Mouse (Mus musculus) heart, adult 9 months (tissue): ENCODE measurements around the gene Sirt2.

Source experiments
- DNase-seq, 2 experiments: peaks; one replicate each; pipeline ENCODE4 v3.0.0; 2022; ENCODE audit warnings: low spot score in 2 of 2

Gene Sirt2

DNA sequence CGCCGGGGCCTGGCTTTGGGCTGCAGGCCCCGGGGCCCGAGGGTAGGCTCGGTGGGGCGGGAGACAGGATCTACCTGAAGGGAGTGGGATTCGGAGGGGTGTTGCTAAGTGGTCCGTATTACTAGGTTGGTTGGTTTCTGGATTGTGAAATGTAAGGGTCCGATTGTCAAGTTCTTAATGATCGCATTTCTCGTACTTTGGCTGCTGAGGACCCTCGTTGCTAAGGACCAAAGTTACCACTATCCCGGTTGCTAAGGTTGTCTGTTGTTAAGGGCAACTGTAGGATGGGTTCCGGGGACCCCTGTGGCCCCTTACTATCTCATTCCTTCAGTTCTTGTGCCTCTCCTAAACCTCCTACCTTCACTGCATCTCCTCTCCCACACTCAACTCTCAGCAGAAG is 375 bp downstream of the Sirt2 start:
- no peak for DNase-seq

DNA sequence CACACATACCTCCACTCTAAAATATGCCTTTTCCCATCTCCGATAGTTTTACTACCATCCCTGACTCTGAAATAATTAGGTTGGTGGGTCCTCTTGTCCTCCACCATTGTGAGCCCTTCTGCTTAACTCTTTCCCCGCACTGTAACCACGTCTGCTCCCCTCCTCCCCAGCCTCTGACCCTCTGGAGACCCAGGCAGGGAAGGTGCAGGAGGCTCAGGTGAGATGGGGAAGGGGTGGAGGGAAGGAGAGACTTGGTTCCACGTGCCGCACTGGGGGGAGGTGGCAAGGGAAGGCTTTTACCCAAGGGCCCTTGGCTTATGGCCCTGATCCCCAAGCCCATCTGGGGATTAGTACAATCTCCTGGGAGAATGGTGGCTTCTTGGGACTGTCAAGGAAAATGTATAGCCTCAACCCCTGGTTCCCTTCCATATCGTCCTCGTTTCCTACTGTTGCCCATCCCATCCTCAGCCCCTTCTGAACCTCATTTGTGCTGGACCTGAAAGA is 979 bp downstream of the Sirt2 start, which contains the start of gene Nfkbib:
Gene Nfkbib, minus strand, starts transcription at position 51 of the 504 bp plus-strand sequence.
- peak in 1 of 2 experiments; percentile 21 for DNase-seq

DNA sequence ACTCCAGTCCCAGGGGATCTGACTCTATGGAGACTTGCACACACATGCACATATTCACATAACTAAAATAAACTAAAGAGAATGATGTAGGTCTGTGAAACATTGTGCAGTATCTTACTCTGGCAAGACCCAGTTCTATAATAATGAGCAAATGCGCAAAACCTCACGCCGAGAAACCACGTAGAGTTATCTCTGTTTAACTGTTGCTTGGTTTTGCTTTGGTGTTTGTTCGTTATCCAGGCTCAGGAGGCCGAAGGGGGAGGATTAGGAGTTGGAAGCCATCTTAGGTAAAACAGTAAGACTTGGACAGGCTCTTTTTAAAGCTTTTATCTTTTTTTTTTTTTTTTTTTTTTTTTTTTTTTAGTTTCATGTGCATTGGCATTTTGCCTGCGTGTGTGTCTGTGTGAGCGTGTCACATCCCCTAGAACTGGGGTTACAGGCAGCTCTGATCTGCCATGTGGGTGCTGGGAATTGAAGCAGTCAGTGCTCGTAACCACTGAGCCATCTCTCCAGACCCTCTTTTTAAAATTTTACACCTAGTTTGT is 3.0 kb downstream of the Sirt2 start:
- DNase-seq: no peak

DNA sequence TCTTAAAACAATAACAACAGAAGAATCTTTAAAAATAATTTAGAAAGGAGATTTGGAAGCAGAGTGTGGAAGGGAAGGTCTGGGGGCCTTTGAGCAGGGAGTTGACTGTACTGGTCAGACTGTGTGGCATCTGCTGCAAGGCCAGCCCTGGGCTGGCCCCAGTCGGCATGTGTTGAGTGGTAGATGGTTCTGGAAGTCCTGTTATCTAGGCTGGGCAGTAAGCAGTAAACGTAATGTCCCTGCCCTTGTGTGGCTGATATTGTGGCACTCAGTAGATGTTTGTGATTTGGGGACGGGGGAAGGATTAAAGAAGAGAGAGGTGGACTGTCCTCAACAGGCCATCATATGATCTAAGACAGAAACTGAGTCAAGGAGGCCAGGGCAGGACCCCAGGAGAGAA is 3.8 kb downstream of the Sirt2 start:
- DNase-seq: no peak

DNA sequence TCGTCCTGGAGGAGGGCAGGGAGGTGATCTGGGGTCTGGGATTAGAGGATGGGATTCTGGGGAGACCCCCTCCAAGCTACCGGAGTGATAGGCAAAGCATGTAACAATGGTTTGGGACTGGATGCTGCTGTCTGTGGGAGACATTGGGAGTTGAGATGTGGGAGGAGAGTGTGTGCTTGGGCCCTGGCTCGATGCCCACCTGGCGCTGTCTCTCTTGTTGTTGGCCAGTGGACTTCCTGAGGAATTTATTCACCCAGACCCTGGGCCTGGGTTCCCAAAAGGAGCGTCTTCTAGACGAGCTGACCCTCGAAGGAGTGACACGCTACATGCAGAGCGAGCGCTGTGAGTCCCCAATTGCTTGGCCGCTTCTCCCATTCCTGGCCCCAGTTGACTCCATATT is 5.3 kb downstream of the Sirt2 start:
- no peak for DNase-seq

DNA sequence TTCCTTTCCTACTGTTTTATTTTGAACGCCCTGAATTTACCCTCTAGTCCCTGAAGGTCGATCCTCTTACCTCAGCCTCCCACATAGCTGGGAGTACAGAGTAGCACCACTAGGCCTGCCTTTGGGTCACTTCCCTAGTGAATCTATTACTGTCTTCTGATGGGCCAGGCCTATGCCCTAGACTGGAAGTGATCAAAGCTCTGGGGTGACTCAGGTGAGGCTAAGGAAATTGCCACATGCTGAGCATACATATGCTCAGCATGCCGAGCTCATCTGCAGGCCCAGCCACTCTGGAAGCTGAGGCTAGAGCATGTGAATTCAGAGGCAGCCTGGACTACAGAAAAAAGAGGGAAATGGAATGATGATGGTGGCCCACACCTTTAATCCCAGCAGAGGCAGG is 6.6 kb downstream of the Sirt2 start:
- no peak for DNase-seq

DNA sequence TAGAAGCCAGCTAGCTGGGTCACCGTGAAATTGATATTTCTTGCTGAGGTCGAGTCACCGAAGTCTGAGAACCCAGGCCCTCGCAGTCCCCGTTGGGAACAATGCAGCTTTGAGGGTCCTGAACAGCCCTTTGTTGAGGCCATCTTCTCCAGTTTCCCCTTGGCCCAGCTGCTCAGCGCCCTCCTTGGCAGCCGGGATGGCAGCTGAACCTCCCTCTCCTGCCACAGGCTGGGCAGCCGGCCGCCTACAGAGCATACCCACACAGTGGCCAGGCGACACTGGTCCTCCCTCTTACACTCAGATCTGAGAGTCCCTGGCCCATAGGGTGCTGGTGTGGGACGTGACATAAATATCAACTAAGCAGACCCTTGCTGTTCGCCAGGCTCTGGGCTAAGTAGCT is 7.6 kb downstream of the Sirt2 start:
- DNase-seq: no peak

DNA sequence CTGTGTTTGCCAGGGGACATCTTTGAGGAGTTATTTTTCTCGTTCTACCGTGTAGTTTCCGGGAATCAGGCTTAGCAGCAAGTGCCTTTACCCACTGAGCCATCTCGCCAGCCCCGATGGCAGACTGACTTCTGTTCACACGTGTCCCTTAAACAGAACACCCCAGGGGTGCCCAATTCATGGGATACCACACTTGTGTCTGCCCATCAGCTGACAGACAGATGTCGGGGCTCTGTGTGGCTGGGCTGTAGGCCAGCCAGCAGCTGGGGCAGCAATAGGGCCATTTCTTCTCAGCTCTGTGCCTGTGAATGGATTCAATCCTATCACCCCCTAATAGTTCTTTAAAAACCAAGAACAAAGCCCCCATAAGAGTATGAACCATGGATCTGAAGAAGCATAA is 8.6 kb downstream of the Sirt2 start:
- DNase-seq: no peak

DNA sequence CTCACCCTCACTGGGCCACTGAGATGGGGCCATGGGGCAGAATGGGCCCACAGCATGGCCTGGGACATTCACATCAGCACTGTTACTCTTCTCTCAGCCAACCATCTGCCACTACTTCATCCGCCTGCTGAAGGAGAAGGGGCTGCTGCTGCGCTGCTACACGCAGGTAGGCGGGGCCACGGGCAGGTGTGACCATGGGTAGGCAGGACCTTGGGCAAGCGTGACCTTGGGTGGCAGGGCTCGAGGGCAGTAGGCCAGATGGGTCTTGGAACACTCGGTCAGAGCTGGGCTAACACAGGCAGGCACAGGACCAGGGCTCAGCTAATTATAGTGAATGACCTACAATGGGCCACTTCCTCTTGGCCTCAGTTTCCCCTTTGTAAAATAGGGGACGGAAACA is 12.3 kb downstream of the Sirt2 start:
- DNase-seq: no peak

DNA sequence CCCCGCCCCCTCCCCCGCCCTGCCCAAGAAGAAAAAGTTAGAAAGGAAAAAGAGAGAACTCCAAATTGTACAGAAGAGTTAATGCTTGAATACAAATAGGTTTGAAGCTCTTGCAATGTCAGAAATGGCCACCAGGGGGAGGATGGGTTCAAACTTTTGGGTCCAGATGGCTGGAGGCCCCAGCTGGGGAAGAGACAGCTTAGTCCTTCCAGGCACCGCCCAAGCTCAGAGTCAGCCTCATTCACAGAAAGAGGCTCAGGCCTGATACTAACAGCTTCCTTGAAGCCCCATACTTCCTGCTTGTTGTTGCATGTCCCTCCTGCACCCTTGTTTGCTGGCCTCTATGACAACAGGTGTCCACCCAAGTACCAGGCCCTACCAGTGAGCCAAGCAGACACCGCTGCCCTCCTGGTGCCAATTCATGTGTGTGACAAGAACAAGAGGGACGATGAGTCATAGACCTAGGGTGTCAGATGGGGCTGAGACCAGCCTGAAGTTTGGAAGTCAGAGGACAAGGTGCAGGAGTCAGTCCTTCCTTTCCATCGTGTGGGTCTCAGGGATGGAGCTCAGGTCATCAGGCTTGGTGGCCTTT is 13.6 kb downstream of the Sirt2 start:
- peak; percentile 72 to 90 for DNase-seq

DNA sequence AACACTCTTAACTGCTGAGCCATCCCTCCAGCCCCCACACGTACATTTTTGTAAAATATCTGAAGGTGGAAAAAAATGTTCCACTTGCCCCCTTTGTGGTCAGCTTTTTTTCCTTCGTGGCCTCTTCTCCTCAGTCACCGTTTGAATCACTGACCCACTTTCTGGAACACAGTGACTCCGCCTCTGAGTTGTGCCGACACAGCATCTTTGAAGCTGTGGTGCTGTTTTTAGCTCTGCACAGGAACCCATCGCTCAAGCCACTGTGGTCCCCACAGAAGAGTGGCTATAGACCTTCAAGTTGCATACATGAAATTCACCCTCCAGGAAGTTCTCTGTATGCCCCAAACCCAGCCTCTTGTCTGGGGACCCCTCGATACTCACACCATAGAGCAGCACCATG is 14.3 kb downstream of the Sirt2 start:
- DNase-seq: no peak

DNA sequence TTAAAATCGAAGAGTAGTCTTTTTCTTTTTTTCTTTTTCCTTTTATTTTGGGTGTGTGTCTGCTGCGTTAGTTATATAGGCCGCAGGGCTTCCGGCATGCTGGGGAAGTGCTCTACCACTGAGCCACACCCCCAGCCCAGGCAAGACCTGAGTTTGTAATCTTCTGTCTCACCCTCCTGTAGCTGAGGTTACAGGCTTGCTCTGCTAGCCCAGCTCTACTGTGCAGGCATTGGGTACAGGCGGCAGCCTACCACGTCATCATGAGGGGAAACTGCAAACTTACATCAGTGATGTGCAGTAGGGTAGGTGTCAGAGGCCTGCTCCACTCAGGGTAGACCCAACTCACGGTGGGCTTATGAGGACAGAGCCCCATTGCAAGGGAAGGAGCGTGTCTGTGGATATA is 14.7 kb downstream of the Sirt2 start:
- DNase-seq: no peak

DNA sequence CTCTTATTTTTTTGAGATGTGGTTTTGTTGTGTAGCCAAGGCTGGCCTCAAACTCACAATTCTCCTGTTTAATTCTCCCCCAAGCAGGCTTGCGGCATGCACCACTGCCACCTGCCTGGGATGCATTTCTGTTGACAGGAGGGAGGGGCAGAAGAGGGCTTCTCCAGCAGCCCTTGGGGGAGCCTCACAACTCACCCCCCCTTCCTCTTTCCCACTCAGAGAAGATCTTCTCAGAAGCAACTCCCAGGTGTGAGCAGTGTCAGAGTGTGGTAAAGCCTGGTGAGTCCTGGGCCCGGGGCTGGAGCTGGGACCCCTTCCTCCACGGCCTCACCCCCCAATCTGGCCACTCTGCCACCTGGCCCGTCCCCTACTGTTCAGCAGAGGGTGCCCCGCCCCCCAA is 18.6 kb downstream of the Sirt2 start:
- DNase-seq: no peak

DNA sequence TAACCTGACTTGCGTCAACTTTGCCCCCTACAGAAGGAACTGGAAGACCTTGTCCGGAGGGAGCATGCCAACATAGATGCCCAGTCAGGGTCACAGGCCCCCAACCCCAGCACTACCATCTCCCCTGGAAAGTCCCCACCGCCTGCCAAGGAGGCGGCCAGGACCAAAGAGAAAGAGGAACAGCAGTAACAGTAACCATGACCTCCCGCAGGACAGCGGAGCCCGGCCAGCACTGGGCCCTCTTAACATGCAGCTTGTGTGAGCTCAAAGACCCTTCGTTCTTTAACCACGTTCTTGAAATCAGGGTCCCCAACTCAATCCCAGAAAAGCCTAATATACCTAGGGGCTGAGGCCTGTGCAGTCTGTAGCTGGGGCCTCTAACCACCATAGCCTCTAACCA is 21.3 kb downstream of the Sirt2 start:
- DNase-seq: no peak

DNA sequence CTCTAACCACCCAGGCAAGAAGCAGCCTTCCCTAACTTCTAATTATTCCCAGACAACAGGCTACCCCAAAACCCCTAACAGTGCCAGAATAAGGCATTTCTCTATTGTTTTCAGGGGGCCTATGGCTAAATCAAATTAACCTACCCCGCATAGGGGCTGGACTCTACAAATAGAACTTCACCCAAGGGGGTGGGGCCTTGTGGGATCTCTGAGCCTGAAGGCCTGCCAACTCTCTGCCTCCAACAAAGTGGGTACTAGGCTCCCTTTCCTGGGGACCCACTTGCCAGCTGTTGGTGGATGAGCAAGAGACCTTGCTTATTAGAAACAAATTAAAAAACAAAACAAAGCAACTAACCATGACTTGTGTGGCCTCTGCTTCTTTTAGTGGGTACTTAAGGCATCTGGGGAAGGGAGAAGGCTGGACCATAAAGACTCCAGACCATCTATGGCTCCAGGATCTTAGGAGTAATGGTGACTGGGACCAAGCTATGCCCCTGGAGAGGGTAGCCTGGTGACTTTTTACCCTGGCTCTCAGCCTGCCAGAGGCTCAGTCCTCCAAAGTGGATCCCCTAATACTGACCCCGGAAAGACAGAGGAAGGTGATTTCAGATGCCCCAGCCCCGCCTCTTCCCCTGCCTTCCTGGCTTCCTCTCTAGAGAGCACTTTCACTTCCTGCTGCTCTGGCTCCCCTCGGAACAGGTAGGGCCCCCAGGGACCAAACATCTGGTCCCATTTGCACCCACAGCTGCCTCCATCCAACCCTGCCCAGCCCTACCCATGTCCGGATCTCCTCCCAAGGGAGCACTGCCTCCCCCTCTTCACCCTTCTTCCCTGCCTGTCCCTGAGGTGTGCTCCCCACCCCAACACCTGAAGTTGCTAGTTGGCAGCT is 22.0 kb downstream of the Sirt2 start, which contains the start of gene Rinl:
Gene Rinl, plus strand, starts transcription at position 663 of the 889 bp plus-strand sequence.
- DNase-seq: peak in 1 of 2 experiments; percentile 31

DNA sequence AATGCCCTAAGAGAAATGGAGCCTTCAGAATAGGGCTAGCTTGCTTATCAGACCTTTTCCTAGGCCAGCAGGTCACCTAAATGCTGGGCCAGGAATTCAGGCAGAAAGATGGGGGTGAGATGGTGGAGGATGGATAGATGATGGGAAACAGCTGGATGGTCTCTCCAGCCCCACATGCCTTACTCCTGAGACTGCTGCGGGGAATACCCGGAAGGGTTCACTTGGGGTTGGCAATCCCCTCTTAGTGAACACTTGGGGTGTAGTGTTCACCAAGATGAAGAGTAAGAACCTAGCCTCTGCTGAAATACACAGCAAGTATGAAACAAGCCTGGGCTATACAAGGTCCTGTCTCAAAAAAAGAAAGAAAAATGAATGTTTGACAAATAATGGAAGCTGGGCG is 22.7 kb downstream of the Sirt2 start:
- DNase-seq: no peak

DNA sequence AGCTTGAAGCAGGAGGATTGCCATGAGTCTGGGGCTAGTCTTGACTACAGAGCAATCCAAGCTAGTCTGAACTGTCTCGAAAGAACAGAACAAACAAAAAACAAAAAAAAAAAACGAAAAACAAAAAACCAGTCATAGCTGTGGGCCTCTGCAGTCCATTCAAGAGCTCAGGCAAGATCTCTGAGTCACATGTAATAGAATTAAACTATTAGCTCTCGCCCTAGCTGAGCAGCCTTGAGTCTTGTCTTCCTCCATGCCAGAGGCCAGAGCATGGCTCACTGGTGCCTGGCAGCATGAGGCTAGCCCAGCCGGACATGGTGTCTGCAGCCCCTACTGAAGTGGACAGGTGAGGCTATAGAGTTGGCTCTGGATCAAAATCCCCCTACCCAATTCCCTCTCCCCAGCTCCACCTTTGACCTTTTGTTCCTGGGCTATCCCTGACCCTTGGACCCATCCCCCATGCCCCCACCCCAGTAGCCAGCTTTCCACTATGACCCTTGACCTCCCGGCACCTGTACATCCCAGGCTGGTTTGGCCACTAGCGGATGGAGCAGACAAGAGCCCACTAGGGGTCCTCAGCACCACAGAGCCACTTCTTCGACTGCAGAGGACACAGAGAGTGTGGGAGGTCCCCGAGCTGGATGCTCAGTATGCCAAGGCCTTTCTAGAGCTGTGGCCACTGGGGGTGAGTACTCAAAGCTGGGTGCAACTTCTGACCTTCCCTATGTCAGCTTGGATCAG is 23.7 kb downstream of the Sirt2 start:
- DNase-seq: no peak

DNA sequence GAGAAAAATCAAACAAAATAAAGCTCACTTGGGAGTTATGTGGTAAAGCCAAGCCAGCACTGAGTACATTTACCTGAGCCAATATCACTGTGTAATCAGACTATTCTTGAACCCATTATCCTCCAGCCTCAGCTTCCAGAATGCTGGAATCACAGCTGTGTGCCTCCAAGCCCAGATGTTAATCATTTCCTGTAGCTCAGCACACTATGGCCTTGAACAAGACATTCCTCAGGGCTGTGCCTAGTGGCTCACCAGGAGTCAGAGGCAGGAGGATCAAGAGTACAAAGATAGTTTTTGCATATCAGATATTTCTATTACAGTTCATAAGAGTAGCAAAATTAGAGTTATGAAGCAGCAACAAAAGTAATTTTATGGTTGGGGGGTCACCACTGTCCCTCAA is 25.2 kb downstream of the Sirt2 start:
- DNase-seq: no peak

DNA sequence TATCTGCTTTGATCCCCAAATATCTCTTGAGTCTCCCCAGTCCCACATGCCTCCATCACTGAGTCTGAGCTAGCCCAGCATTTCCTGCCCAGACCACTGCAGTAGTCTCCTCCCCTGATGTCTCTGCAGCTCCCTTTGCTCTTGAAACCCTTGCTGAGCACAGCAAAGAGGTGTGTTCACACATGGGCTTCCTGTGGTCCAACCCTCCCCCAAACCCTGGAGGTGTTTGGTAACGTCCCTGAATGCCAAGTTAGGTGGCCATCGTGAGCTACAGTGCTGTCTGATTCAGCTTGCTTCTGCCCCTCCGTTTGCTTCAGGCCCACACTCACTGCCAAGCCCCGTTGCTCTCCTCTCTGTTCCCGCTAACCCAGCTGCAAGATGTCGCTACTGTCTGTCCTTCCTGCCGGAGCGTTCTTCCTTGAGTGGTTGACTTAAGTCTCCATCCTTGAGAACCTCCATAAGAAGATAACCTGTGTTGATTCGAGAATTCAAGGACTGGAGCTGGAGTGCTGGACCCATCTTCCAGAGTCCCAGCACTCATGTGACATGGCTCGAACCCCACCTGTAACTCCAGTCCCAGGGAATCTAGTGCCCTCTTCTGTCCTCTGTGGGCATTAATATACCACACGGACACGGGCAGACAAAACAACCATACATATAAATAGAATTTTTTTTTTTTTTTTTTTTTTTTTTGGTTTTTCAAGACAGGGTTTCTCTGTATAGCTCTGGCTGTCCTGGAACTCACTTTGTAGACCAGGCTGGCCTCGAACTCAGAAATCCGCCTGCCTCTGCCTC is 26.1 kb downstream of the Sirt2 start:
- DNase-seq: no peak

DNA sequence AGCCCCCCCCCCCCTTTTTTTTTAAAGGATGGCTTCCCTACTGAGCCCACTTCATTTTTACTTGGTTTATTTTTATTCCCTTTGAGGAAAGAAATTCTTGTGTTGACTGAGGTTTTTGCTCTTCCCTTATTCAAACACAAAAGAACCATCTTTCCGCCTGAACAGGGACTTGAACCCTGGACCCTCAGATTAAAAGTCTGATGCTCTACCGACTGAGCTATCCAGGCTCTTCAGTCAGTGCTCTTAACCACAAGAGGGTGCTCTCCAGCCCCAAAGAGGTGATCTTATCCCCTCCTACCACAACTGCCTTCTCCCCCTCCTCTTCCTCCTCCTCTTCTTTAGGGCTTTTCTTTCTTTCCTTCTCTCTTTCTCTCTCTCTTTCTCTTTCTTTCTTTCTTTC is 27.3 kb downstream of the Sirt2 start:
- no peak for DNase-seq

DNA sequence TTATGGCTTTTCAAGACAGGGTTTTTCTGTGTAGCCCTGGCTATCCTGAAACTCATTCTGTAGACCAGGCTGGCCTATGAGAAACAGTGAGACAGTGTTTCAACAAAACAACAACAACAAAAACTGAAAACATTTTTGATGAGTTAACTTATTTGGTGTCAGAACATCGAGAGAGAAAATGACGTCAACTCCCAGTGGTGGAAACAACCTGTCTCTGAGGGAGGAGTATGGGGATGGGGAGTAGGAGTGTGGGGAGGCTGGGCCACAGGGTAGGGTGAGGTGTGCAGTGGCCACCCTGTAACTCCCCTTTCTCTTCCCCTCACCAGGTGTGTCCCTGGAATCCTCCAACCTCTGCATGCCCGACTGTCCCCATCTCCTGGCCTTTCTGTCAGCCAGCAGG is 28.0 kb downstream of the Sirt2 start:
- no peak for DNase-seq
